Mouse (Mus musculus): ENCODE data around the gene Vps37c.
A peak's percentile ranks its signal among the peaks of the same experiment; 100 is the strongest.

Gene Vps37c

GRCm38 (mm10) chr19:10661373-10661772, 27.2 kb upstream of the Vps37c start:
- H3K4me3 ChIP-seq (replicated peaks; ENCODE audit: low read length) = no peak overlapping the region
- H3K27me3 ChIP-seq (ENCODE audit: insufficient read depth, low read length) = peaks cover 9% of the 10 kb centered on the region; the same call in 1 of the 2 replicates
- peaks cover 4% of the 10 kb centered on the region for H3K4me1 ChIP-seq (replicated peaks; ENCODE audit: low read depth, low read length)
- H3K36me3 ChIP-seq (ENCODE audit: insufficient read depth, low read length) = no peaks in the 10 kb centered on the region
- TF ChIP-seq POU5F1 (IDR thresholded peaks at IDR 0.05; ENCODE audit: borderline replicate concordance, low read length) (no peak), NANOG (IDR thresholded peaks at IDR 0.05; ENCODE audit: borderline replicate concordance, low read length) (no peak), CTCF (conservative IDR thresholded peaks at IDR 0.05; ENCODE audit: low read length) (no peak)
- no peaks in the 10 kb centered on the region for H3K9me3 ChIP-seq (ENCODE audit: low read length)

GRCm38 (mm10) chr19:10661919-10662318, 26.6 kb upstream of the Vps37c start:
- no peaks in the 10 kb centered on the region for H3K4me1 ChIP-seq (replicated peaks; ENCODE audit: low read depth, low read length)
- TF ChIP-seq POU5F1 (IDR thresholded peaks at IDR 0.05; ENCODE audit: borderline replicate concordance, low read length) (no peak), CTCF (conservative IDR thresholded peaks at IDR 0.05; ENCODE audit: low read length) (no peak)
- H3K27me3 ChIP-seq (ENCODE audit: insufficient read depth, low read length) = peaks cover 9% of the 10 kb centered on the region; the same call in 1 of the 2 replicates
- H3K36me3 ChIP-seq (ENCODE audit: insufficient read depth, low read length) = no peaks in the 10 kb centered on the region
- no peak overlapping the region for H3K4me3 ChIP-seq (replicated peaks; ENCODE audit: low read length)
- no peaks in the 10 kb centered on the region for H3K9me3 ChIP-seq (ENCODE audit: low read length)

GRCm38 (mm10) chr19:10662665-10663064, 25.9 kb upstream of the Vps37c start:
- H3K36me3 ChIP-seq (ENCODE audit: insufficient read depth, low read length) = no peaks in the 10 kb centered on the region
- H3K4me3 ChIP-seq (replicated peaks; ENCODE audit: low read length) = no peak overlapping the region
- no peak for TF ChIP-seq NANOG (IDR thresholded peaks at IDR 0.05; ENCODE audit: borderline replicate concordance, low read length)
- TF ChIP-seq CTCF (conservative IDR thresholded peaks at IDR 0.05; ENCODE audit: low read length) = no peak
- TF ChIP-seq POU5F1 (IDR thresholded peaks at IDR 0.05; ENCODE audit: borderline replicate concordance, low read length) = no peak
- H3K9me3 ChIP-seq (ENCODE audit: low read length) = no peaks in the 10 kb centered on the region
- H3K4me1 ChIP-seq (replicated peaks; ENCODE audit: low read depth, low read length) = no peaks in the 10 kb centered on the region
- peaks cover 9% of the 10 kb centered on the region; the same call in 1 of the 2 replicates for H3K27me3 ChIP-seq (ENCODE audit: insufficient read depth, low read length)

GRCm38 (mm10) chr19:10665093-10665492, 23.4 kb upstream of the Vps37c start:
- TF ChIP-seq NANOG (IDR thresholded peaks at IDR 0.05; ENCODE audit: borderline replicate concordance, low read length) (no peak), POU5F1 (IDR thresholded peaks at IDR 0.05; ENCODE audit: borderline replicate concordance, low read length) (no peak), CTCF (conservative IDR thresholded peaks at IDR 0.05; ENCODE audit: low read length) (no peak)

GRCm38 (mm10) chr19:10665499-10665898, 23.0 kb upstream of the Vps37c start:
- Histone ChIP-seq H3K4me3 (replicated peaks; ENCODE audit: low read length) (no peak overlapping the region), H3K27me3 (ENCODE audit: insufficient read depth, low read length) (peaks cover 14% of the 10 kb centered on the region; the same call in 1 of the 2 replicates), H3K4me1 (replicated peaks; ENCODE audit: low read depth, low read length) (peaks cover 11% of the 10 kb centered on the region), H3K9me3 (ENCODE audit: low read length) (no peaks in the 10 kb centered on the region), H3K36me3 (ENCODE audit: insufficient read depth, low read length) (no peaks in the 10 kb centered on the region)
- TF ChIP-seq CTCF (conservative IDR thresholded peaks at IDR 0.05; ENCODE audit: low read length) (peak; percentile 82), POU5F1 (IDR thresholded peaks at IDR 0.05; ENCODE audit: borderline replicate concordance, low read length) (no peak)

More at GRCm38 (mm10) chr19:10665093-10665492, 23.4 kb upstream of the Vps37c start:
- Histone ChIP-seq H3K27me3 (ENCODE audit: insufficient read depth, low read length) (peaks cover 14% of the 10 kb centered on the region; the same call in 1 of the 2 replicates), H3K36me3 (ENCODE audit: insufficient read depth, low read length) (no peaks in the 10 kb centered on the region), H3K9me3 (ENCODE audit: low read length) (no peaks in the 10 kb centered on the region), H3K4me3 (replicated peaks; ENCODE audit: low read length) (no peak overlapping the region), H3K4me1 (replicated peaks; ENCODE audit: low read depth, low read length) (peaks cover 7% of the 10 kb centered on the region)

GRCm38 (mm10) chr19:10671319-10671718, 17.2 kb upstream of the Vps37c start:
- H3K4me1 ChIP-seq (replicated peaks; ENCODE audit: low read depth, low read length) = peaks cover 62% of the 10 kb centered on the region
- H3K9me3 ChIP-seq (ENCODE audit: low read length) = no peaks in the 10 kb centered on the region
- H3K4me3 ChIP-seq (replicated peaks; ENCODE audit: low read length) = no peak overlapping the region
- TF ChIP-seq NANOG (IDR thresholded peaks at IDR 0.05; ENCODE audit: borderline replicate concordance, low read length) (no peak), CTCF (conservative IDR thresholded peaks at IDR 0.05; ENCODE audit: low read length) (no peak), POU5F1 (IDR thresholded peaks at IDR 0.05; ENCODE audit: borderline replicate concordance, low read length) (no peak)
- peaks cover 20% of the 10 kb centered on the region for H3K27me3 ChIP-seq (ENCODE audit: insufficient read depth, low read length)
- H3K36me3 ChIP-seq (ENCODE audit: insufficient read depth, low read length) = no peaks in the 10 kb centered on the region

GRCm38 (mm10) chr19:10671854-10672417, 16.6 kb upstream of the Vps37c start:
- TF ChIP-seq POU5F1 (IDR thresholded peaks at IDR 0.05; ENCODE audit: borderline replicate concordance, low read length) = no peak
- no peak for TF ChIP-seq CTCF (conservative IDR thresholded peaks at IDR 0.05; ENCODE audit: low read length)
- no peak for TF ChIP-seq NANOG (IDR thresholded peaks at IDR 0.05; ENCODE audit: borderline replicate concordance, low read length)
- no peak overlapping the region for H3K4me3 ChIP-seq (replicated peaks; ENCODE audit: low read length)
- H3K27me3 ChIP-seq (ENCODE audit: insufficient read depth, low read length) = peaks cover 22% of the 10 kb centered on the region
- H3K36me3 ChIP-seq (ENCODE audit: insufficient read depth, low read length) = no peaks in the 10 kb centered on the region
- peaks cover 68% of the 10 kb centered on the region for H3K4me1 ChIP-seq (replicated peaks; ENCODE audit: low read depth, low read length)
- H3K9me3 ChIP-seq (ENCODE audit: low read length) = no peaks in the 10 kb centered on the region

DNA sequence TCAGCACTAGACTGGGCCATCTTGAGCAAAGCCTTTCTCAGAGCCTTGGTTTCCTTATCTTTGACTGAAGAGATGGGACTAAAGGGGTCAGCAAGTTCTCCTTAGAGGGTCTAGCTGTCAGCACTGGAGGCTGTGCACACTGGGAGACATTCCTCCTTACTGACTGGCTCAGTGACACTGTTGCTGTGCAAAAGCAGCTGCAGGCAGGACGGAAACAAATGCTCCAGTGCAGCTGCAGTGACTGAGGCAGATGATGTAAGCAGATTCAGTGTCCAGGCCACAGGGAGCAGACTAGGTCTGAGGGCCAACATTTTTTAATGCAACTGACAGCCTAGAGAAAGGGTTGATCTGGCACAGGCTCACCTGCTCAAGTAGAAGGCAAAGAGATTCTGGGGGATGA, 15.3 kb upstream of the Vps37c start:
- no peaks in the 10 kb centered on the region for H3K36me3 ChIP-seq (ENCODE audit: insufficient read depth, low read length)
- H3K4me1 ChIP-seq (replicated peaks; ENCODE audit: low read depth, low read length) = peaks cover 81% of the 10 kb centered on the region
- H3K4me3 ChIP-seq (replicated peaks; ENCODE audit: low read length) = no peak overlapping the region
- H3K9me3 ChIP-seq (ENCODE audit: low read length) = no peaks in the 10 kb centered on the region
- TF ChIP-seq CTCF (conservative IDR thresholded peaks at IDR 0.05; ENCODE audit: low read length) (no peak), NANOG (IDR thresholded peaks at IDR 0.05; ENCODE audit: borderline replicate concordance, low read length) (no peak), POU5F1 (IDR thresholded peaks at IDR 0.05; ENCODE audit: borderline replicate concordance, low read length) (no peak)
- H3K27me3 ChIP-seq (ENCODE audit: insufficient read depth, low read length) = peaks cover 28% of the 10 kb centered on the region

DNA sequence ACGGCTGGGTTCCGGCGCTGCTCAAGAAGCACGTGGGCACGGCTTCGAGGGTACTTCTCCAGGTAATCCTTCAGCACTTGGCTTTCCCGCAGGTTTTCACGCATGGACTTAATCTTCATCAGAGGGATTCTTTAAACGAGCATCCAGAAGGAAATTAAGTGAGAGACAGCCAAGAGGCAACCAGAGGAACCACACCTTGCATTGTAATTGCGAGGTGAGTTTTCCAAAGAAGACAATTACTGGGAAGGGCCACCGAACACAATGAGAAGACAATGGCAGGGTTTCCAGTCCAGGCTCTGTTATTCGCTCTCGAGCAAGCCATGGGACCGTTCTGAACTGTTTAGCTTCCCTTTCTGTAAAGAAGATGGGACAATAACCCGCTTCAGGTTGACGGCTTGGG, 11.9 kb upstream of the Vps37c start:
- H3K36me3 ChIP-seq (ENCODE audit: insufficient read depth, low read length) = no peaks in the 10 kb centered on the region
- H3K4me1 ChIP-seq (replicated peaks; ENCODE audit: low read depth, low read length) = peaks cover 60% of the 10 kb centered on the region
- H3K9me3 ChIP-seq (ENCODE audit: low read length) = no peaks in the 10 kb centered on the region
- H3K4me3 ChIP-seq (replicated peaks; ENCODE audit: low read length) = peak overlapping the region; percentile 50
- peak; percentile 13; the same call in 1 of the 2 replicates for TF ChIP-seq CTCF (conservative IDR thresholded peaks at IDR 0.05; ENCODE audit: low read length)
- TF ChIP-seq NANOG (IDR thresholded peaks at IDR 0.05; ENCODE audit: borderline replicate concordance, low read length) = no peak; the same call in 1 of the 2 replicates
- peaks cover 22% of the 10 kb centered on the region for H3K27me3 ChIP-seq (ENCODE audit: insufficient read depth, low read length)
